Mouse (Mus musculus) kidney, postnatal 14 days (tissue): ENCODE measurements around the gene Gm11639.
"Not testable (repeated sequence)": the region's sequence is repeated elsewhere in the genome, so short reads cannot be mapped to it uniquely, and the experiment has no call there.

ENCODE experiments used
- DNase-seq: peaks from one replicate; pipeline ENCODE4 v3.0.0; 2022; ENCODE audit warnings: mixed read lengths

Gm11639 gene

DNA sequence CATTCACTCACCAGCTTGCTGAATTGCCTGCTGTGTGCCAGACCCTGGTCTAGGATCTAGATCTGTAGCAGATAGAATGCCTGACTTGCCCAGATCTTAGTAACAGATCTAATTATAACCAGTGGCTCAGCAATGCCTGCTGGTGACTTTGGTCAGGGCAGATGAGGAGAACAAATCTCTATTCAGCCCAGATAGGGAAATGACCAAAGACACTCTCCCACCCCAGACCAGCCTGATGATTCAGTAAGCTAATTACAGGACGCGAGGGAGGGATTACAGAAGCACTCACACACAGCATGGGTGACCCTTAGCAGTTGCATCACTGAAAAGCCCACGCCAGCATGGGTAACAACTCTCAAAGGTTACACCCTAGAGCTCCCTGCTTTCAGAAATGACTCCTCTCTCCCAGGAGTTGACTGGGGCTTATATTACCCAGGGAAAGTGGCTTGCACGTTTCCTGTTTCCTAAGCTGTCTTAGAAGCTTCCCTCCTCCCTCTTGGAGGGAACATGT is 435.1 kb downstream of the Gm11639 start:
- DNase-seq: no peak

DNA sequence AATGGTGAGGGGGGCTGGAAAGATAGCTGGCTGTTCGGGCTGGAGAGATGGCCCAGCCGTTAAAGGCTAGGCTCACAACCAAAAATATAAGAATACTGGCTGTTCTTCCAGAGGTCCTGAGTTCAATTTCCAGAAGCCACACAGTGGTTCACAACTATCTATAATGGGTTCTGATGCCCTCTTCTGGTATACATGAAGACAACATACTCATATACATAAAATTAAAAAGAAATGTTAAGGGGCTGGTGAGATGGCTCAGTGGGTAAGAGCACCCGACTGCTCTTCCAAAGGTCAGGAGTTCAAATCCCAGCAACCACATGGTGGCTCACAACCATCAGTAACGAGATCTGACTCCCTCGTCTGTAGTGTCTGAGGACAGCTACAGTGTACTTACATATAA is 436.3 kb downstream of the Gm11639 start:
- DNase-seq: not testable (repeated sequence)

DNA sequence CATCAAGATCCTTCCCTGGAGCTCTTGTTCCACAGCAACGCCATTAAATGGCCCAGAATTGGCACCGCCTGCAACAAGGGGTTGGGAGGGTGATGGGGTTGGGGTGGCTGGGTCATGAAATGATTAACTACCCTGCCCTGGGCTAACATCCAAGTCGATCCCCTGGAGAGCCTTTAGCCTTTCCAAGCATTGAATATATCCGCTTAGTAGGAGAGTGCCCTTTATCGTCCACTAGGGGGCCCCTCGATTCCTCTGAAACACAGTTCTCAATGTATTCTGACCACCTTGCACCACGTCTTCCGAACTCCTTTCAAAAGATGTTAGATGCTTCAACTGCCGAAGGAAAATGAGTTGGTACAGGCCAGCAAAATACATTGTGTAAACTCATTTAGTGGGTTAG is 438.5 kb downstream of the Gm11639 start:
- DNase-seq: peak; percentile 88

DNA sequence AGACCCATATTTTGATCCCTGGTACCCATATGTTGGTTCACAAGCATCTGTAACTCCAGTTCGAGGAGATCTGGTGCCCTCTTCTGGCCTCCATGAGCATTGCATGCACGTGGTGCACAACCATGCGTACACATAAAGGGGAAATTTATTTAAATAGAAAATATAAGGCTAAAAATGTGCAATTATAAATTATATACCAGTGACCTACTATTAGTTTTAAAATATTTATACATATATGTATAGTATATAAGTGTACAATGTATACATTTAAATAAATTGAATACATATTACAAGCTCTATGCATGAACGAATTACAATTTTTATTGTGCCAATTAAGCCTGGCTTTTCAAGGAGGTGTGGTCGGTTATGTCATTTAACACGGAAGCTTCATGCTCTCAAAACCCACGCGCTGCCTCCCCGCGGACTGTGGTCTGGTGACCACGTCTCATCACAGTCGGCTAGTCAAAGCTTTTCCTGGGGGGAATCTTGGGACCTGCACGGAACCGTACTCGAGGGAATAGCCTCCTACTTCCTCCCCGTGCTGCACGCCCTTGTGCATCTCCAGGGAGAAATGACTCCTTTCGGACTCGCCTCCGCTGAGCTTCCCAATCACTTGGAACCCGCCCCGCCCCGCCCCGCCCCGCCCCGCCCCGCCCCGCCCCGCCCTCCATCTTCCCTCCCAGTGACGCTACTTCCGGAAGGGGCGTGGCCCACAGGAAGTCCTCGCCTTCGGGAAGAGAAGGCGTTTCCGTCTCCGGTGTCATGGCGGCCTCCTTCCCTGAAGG is 440.4 kb downstream of the Gm11639 start, which contains the start of gene Mettl2:
TSS of gene Mettl2 (plus strand) at position 691 of the 785 bp plus-strand sequence.
- DNase-seq: peak; percentile 90

DNA sequence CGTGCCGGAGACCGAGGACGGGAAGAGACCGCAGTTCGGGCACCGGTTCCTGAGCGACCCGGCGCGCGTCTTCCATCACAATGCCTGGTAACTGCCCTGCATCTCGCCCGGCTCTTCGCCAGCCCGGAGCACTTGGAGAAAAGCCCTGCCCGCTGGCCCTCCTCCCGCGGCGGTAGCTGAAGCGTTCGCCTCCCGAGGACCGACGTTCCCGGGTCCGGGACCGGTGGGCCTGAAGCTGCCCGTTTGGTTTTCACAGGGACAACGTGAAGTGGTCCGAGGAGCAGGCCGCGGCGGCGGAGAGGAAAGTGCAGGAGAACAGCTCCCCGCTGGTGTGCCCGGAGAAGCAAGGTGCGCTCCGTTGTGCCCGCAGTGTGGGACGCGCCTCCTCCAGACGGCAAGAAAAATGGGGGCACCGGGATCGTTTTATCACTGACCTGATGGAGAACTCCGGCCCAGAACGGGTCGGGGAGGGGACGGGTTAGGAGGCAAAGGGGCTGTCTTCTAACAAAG is 441.1 kb downstream of the Gm11639 start:
- no peak for DNase-seq

DNA sequence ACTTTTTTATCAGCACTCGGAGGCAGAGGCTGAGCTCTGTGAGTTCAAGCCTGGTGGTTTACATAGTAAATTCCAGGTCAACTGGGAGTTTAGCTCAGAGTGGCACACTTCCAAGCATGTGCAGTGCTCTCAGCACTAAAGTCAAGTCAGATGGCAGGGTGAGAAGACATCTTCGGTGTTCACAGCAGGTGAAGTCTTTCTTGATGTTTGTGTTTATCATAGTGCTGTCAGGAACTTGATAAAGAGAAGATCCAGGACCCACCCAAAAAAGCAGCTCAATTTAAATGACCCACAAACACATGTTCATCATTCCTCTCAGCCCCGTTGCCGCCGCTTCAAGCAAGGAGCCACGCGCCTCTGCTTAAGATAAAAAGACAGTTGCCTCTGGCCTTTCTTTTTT is 450.2 kb downstream of the Gm11639 start:
- DNase-seq: no peak

DNA sequence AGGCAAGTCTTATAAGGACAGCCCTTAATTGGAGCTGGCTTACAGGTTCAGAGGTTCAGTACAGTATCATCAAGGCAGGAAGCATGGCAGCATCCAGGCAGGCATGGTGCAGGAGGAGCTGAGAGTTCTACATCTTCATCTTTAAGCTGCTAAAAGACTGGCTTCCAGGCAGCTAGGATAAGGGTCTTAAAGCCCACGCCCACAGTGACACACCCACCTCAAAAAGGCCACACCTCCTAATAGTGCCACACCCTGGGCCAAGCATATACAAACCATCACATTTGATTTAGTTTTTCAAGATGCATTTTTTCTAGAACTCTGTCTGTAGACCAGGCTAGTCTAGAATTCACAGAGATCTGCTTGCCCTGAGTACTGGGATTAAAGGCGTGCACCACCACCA is 451.7 kb downstream of the Gm11639 start:
- DNase-seq: not testable (repeated sequence)

DNA sequence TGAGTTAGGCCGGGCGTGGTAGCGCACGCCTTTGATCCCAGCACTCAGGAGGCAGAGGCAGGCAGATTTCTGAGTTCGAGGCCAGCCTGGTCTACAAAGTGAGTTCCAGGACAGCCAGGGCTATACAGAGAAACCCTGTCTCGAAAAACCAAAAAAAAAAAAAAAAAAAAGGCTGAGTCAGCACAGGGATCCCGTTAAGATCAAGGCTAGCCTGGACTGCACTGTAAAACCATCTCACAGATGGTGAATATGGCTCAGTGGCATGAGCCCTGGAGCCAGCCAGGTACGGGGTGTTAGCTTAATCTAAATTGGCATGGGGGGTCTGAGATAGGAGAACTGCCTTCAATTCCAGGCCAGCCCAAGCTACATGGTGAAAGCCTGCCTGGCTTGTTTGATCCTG is 455.0 kb downstream of the Gm11639 start:
- not testable (repeated sequence) for DNase-seq

DNA sequence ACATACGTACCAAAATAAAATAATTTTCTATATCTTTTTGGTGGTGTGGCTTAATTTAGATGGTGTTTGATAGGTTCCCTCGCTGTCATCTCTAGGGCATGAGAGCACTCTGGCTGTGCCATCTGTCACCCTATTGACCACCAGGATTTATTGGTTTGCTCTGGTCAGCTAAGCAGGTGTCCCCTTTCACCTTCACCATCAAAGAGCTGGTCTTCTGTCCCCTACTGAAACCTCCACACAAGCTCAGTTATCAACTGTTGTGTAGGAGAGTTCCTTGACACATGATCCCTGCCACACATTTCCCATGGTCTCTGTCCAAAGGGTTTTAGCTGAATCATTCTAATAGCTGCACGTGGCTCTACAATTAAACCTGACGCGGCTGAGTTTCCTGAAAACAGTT is 455.6 kb downstream of the Gm11639 start:
- no peak for DNase-seq

DNA sequence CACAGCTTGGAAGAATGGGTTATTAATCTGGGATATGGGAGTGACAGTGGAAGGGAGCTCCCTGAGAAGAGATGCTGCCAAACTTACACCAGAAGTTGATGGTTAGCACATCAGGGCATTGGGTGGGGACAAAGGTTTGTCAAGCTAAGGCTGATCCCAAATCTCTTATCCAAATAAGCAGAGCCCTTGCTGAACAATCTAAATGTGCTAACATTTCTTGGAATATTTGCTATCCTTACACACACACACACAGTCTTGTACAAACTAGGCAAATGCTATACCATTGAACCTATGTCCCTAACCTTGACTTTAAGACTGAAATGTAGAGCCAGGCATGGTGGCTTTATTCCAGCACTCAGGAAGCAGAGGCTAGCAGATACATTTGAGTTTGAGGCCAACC is 458.1 kb downstream of the Gm11639 start:
- no peak for DNase-seq

DNA sequence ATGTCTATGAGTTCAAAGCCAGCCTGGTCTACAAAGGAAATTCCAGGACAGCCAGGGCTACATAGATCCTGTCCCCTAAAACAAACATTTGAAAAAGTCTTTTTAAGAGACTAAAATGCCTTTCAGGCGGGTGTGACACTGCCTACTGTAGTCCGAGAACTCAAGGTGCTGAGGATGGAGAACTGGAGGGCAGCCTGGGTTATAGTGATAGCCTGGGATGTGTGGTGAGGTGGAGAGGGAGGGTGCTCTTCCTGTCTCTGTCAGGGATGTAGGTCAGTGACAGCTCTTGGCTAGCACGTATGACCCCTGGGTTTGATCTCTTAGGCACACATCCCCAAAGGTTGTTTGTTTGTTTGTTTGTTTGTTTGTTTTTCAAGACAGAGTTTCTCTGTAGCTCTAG is 458.6 kb downstream of the Gm11639 start:
- no peak for DNase-seq

DNA sequence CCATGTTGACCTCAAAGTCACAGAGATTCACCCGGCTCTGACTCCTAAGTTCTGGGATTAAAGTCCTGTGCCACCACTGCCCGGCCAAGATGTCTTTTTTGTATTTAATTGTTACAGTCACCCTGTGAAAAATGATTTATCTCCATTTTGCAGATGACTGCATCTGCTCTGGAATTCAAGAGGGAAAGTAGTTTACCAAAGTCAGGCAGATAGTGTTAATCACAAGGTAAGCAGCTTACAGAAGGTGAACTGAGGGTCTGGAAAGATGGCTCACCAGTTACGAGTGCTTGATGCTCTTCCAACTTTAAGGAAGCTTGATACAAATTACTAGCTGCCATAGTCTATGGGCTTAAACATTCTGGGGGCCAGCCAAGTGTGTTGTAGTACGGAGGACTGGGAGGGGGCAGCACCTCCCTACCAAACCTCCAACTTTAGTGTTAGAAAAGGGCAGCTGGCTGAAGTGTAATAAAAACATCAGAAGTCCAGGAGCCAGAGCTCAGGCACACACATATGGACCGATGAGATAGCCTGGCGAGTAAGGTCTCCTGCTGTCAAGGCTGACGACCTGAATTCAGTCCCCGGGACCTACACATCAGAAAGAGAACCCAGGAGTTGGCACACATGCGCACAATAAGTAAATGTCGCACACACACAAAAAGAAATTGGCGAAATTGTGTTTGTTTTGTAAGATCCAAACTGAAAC is 459.2 kb downstream of the Gm11639 start:
- peak; percentile 47 for DNase-seq

DNA sequence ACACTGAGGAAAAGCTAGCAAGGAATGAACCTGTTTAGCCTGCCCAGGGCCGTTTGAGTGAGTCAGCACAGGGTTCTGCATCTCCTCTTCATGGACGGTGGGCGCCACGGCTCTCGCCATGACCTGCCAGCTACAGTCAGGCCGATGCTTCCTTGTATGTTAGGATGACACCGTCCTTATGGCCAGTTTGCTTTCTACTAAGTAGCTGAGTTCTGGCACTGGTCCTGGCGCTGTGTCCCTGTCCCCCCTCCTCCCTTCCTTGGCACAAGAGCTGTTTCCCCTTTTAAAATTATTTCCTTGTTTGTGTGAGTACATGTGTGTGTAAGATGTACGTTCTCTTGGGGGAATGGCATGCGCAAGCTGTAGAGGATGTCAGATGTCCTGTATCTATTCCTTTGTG is 459.7 kb downstream of the Gm11639 start:
- DNase-seq: peak; percentile 33

DNA sequence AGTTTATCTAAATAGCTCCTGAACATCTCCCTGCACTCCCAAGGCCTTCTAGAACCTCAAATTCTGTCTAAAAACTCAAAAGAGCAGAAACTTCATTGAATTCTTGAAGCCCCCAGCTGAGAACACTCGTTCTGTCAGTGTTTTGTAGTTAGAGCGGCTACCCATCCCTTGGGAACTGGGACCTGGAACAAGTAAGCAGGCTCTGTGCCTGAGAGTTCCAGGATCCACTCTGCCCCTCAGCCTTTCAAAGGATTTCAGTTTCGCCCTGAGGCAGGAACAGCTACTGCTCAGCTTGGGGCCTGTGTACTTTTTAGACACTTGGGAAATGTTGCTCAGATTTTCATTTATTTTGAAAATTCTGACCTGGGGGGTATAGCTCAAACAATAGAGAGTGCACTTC is 461.1 kb downstream of the Gm11639 start, which contains the start of gene Gm10842:
TSS of gene Gm10842 (plus strand) at position 301 of the 400 bp plus-strand sequence.
- DNase-seq: no peak

DNA sequence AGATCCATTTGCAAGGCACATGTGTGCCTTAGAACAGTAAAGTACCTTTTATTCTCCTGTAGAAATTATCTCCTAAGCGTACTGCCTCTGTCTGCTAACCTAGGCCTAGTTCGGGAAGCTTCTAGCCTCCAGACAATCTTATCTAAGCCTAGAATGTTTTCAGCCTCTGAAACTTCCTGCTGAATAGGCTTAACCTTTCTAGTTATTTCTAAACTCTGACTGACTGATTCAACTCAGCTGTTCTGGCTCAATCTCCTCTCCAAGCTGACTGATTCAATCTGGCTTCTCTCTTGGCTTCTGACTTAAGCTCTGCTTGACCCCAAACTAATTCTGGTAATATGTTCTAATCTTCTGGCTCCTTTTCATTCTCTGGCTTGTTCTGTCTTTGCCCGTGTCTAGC is 463.8 kb downstream of the Gm11639 start:
- no peak for DNase-seq

DNA sequence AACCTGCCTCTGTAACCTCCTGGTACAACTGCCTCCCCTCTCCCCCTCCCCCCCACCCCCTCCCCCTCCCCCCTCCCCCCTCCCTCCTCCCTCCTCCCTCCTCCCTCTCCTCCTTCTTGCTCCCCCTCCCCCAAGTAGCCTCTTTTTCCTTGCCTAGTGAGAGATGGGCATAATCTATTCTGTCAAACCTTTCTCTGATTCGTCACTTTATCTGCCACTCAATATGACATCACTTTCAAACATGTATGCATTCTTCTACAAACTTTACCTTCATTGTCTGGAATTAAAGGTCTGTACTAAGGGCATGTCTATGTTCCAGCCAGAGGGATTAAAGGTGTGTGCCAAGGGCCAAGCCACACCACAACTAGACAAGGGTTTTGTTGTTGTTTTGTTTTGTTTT is 464.3 kb downstream of the Gm11639 start:
- no peak for DNase-seq

DNA sequence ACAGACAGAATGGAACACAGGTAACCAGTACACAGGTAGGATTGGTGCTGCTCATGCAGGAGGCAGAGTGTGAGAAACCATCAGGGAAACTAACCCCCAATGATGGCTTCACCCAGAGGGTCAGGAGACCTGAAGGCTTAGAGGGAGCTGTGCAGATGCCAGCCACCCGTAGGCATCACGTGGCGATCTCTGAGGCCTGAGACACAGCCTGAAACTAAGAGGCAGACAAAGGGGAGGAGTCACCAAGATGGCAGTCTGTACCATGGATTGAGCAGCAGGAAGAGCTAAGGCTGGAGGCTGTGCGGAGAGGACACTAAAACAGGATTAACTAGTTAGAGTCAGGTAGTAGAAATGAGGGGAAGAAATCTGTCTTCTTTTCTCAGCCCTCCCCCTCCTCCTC is 465.2 kb downstream of the Gm11639 start:
- DNase-seq: no peak

DNA sequence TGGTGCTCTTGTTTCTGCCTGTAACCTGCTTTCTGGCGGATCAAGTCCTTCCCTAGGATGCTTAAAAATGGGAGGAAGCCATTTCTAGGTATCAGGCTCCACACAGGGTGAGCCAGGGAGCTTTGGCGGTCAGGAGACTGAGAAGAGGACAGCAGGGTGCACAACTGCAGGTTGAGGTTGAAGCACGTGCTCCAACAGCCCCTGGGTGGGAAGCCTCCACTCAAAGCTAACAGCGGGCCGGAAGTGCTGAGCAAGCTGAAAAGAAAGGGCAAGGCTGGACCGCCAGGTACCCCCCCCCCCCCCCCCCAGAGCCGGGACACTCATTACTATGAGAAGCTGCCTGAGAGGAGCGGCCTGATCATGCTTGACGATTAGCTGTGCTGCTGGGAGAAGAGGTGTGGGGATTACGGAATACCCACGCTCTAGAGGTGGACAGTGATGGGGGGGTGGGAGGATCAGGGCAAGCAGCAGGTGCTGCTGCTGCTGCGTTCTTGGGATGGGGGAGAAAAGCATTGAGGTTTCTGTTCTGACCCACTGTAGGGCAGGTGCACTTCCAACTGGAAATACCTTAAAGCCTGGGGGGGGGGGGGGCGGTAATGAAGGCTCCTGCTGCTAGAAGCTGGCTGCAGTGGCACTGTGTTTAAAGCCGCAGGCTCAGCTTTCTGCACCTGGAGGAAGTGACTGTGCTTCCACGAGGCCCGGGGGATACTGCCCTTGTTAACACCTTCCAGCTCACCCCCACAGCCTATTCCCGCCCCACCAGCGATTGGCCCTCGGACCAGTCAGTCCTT is 465.9 kb downstream of the Gm11639 start:
- DNase-seq: no peak

DNA sequence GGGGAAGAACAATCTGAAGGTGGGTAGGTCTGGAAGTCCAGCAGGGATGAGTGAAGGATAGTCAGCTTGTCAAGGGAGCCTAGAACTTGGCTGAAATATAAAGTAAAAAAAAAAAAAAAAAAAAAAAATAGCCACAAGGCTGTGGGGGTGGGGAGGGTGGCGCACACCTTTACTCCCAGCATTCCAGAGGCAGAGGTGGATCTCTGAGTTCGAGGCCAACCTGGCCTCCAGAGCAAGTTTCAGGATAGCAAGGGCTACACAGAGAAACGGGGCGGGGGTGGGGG is 466.5 kb downstream of the Gm11639 start:
- DNase-seq: no peak

DNA sequence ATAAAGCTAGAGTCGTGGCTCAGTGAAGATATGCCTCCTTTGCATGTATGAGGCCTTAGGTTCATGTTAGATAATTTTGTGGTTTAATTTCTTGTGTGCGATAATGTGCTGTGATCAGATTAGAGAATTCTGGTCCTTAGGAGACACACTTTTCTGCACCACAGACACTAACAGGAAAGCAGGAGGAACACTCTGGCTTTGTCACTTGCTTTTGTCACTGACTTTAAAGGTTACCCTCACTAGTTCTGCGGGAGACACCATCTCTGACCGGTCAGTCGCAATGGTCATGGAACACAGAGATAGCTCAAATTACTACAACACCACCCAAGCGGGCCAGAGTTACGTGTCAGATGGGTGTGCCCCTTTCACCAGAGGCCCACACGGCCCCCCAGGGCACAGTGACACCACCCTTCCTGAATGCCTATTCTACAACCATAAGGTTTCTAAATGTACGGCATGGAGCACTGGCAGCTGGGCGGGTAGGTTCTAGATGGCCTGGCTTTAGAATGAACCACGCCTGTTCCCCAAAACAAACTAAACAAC is 466.9 kb downstream of the Gm11639 start:
- no peak for DNase-seq

DNA sequence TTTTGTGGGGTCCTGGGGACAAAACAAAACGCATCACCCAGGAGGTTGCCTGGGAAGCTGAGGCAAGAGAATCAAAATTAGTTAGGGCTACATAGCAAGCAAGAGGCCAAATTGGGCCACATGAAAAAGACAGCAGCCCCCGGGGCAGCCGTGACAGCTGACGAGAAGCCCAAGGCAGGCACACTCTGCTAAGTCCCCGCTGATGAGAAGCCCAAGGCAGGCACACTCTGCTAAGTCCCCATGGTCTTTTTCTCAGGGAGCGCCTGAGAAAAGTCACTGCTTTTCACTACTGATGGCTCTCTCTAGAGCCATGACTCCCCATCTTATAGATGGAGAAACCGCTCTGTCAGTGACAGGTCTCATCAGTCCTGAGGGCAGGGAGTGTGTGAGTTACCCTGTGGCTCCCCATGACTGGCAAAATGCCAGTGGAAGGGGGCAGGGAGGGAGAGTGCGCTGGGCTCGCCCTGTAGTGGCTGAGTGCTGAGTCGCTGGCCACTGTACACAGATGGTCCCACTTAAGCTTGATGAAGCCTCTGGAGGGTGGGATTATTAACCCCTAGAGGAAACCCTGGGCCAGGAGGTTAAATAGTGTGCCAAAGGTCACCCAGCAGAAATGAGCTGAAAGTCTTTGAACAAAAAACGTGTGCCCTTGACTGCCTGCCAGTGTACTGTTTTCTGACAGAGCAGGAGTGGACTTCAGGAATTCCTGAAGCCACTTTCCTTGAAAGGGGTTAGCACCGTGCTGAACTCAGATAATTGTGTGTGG is 467.7 kb downstream of the Gm11639 start:
- DNase-seq: peak; percentile 78

DNA sequence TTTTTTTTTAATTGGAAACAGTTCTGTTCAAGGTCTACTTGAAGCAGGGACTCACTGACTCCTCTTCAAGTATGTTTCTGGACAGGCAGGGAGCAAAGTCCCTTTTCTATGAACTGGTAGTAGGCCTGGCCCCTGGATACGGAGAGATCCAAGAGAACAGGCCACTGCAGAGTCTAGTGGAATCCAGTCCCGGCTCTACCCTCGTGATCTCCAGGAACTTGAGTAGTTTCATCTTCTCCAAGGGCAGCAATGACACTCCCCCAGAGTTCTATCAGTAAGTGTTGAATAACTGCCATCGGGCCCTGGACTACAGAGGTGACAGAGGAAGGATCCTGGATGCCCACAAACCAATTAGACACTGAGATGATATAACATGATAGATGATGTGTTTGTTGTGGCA is 470.4 kb downstream of the Gm11639 start:
- DNase-seq: peak; percentile 69
